Mouse (Mus musculus): ENCODE measurements around the gene Fam229a.
"Not testable (repeated sequence)": the region's sequence is repeated elsewhere in the genome, so short reads cannot be mapped to it uniquely, and the experiment has no call there.

Fam229a gene

GRCm38 (mm10) chr4:129528901-129529300 is 37.9 kb downstream of the Fam229a start:
- not testable (repeated sequence) for DNase-seq

GRCm38 (mm10) chr4:129540012-129540411 is 49.0 kb downstream of the Fam229a start:
- DNase-seq = no peak
